Mouse (Mus musculus) testis, adult 2 months (tissue): ENCODE results near the gene Cyp2j8. TPM values are rescaled to one million over a fixed set of nuclear protein-coding genes. Genes with fewer than 3 reads are reported as not detected.

ENCODE experiments used
- polyA plus RNA-seq: library from polyadenylated mRNA; depleted of rRNA; stranded (reverse); fragments of >200 nt; gene quantifications from 2 replicates; pipeline ENCODE4 v1.2.3, GENCODE M21; 2012; rRNA removed

Cyp2j8 gene
- polyA plus RNA-seq, 1 experiment, result not detected

Other genes starting within 250 kb of the Cyp2j8 start
- not detected in 2 replicates for gene Cyp2j11, start 158.7 kb downstream of the Cyp2j8 start, polyA plus RNA-seq
- 0.26 and 0.27 TPM in 2 replicates for gene Cyp2j6, start 46.3 kb upstream of the Cyp2j8 start, polyA plus RNA-seq
- gene Cyp2j9, start 84.2 kb upstream of the Cyp2j8 start, polyA plus RNA-seq, result 0.18 and 0.33 TPM in 2 replicates
- gene Cyp2j5, start 156.8 kb upstream of the Cyp2j8 start, polyA plus RNA-seq, result not detected in 2 replicates